Mouse (Mus musculus) midbrain, postnatal 0 days (tissue): Measurements from ENCODE around the gene Ccdc93. TPM values are rescaled to one million over a fixed set of nuclear protein-coding genes. Genes with fewer than 3 reads are reported as not detected.

Experiments
- ATAC-seq: fragments of 200-750 bp; cut with Nextera tagmentation; 2 replicates; pipeline ENCODE4 v1.8.0; 2017; ENCODE audit warnings: moderate number of reproducible peaks, mild to moderate bottlenecking, moderate TSS enrichment, moderate library complexity; ENCODE audit not compliant: low FRiP score
- DNase-seq: peaks from one replicate; pipeline ENCODE4 v3.0.0-alpha.2; 2015; ENCODE audit warnings: low spot score
- H3K27ac ChIP-seq: fragments of 300-500 bp; sonication (generic); 2 replicates; pipeline ENCODE4 v1.5.1; 2014; ENCODE audit warnings: low read depth, mild to moderate bottlenecking, low read length, mixed read lengths
- H3K27me3 ChIP-seq: fragments of 300-500 bp; sonication (generic); 2 replicates; pipeline ENCODE4 v1.6.1; 2014; ENCODE audit warnings: low read length, control low read depth, mixed read lengths; ENCODE audit not compliant: insufficient read depth
- H3K36me3 ChIP-seq: fragments of 300-500 bp; sonication (generic); 2 replicates; pipeline ENCODE4 v1.6.1; 2014; ENCODE audit warnings: low read length, control low read depth, mixed read lengths; ENCODE audit not compliant: insufficient read depth
- H3K4me1 ChIP-seq: fragments of 300-500 bp; sonication (generic); 2 replicates; pipeline ENCODE4 v1.6.1; 2014; ENCODE audit warnings: mild to moderate bottlenecking, control low read depth, antibody characterized with exemption, low read length, mixed read lengths; ENCODE audit not compliant: insufficient read depth
- H3K4me2 ChIP-seq: fragments of 300-500 bp; sonication (generic); 2 replicates; pipeline ENCODE4 v1.6.1; 2014; ENCODE audit warnings: low read depth, mild to moderate bottlenecking, low read length, mixed read lengths; ENCODE audit not compliant: poor library complexity, severe bottlenecking
- H3K4me3 ChIP-seq: fragments of 300-500 bp; sonication (generic); 2 replicates; pipeline ENCODE4 v1.5.1; 2014; ENCODE audit warnings: low read depth, mild to moderate bottlenecking, low read length, moderate library complexity
- H3K9ac ChIP-seq: fragments of 300-500 bp; sonication (generic); replicated peaks from 2 replicates; pipeline ENCODE4 v1.6.1; 2014; ENCODE audit warnings: mild to moderate bottlenecking, low read length, moderate library complexity, mixed read lengths; ENCODE audit not compliant: poor library complexity, severe bottlenecking
- H3K9me3 ChIP-seq: fragments of 300-500 bp; sonication (generic); 2 replicates; pipeline ENCODE4 v1.6.1; 2016; ENCODE audit warnings: low read length, control low read depth
- CTCF ChIP-seq: IDR thresholded peaks from 2 replicates; pipeline ENCODE4 v1.5.1; 2016; ENCODE audit warnings: antibody characterized with exemption, mild to moderate bottlenecking
- WGBS: fragments of 180-500 bp; shearing (Covaris S2); extraction: QIAGEN DNeasy Blood & Tissue Kit; methylation state at CpG from one replicate; pipeline ENCODE4 v1.1.7; 2014; 5-methylcytosine and 5-hydroxymethylcytosine counted together
- polyA plus RNA-seq: library from polyadenylated mRNA; unstranded; fragments of >200 nt; fragmentation: Nextera tagmentation; extraction: Ambion mirVana; gene quantifications from 2 replicates; pipeline ENCODE4 v1.2.1, GENCODE M21; 2015
- total RNA-seq: library from RNA; depleted of rRNA; stranded (reverse); fragments of >200 nt; gene quantifications from 2 replicates; pipeline ENCODE4 v1.2.3, GENCODE M21; 2014

Gene Ccdc93
- total and polyA plus RNA-seq, 2 experiments from 2014 or later: 7.2 to 12.5 TPM

- DNase-seq (no peak), ATAC-seq (no peak)
- WGBS: 94% methylated on average over 7 of the region's 7 CpGs
- H3K36me3 ChIP-seq: peaks cover 12% of the 10 kb centered on the region; the same call in 1 of the 2 replicates
- no peak overlapping the region for H3K4me3 ChIP-seq
- no peak overlapping the region for H3K9ac ChIP-seq
- no peaks in the 10 kb centered on the region for H3K27me3 ChIP-seq
- no peaks in the 10 kb centered on the region for H3K9me3 ChIP-seq
- H3K27ac ChIP-seq: no peak overlapping the region
- TF ChIP-seq CTCF: no peak
- peaks cover 9% of the 10 kb centered on the region for H3K4me1 ChIP-seq
- H3K4me2 ChIP-seq: no peak overlapping the region
Observed at GRCm38 (mm10) chr1:121435981-121436380, 5.1 kb downstream of the Ccdc93 start.

- Histone ChIP-seq H3K4me3 (no peak overlapping the region), H3K9me3 (no peaks in the 10 kb centered on the region), H3K4me2 (no peak overlapping the region), H3K4me1 (no peaks in the 10 kb centered on the region), H3K9ac (no peak overlapping the region), H3K27me3 (no peaks in the 10 kb centered on the region), H3K36me3 (peaks cover 45% of the 10 kb centered on the region), H3K27ac (no peak overlapping the region)
- WGBS: 68% methylated on average over 13 of the region's 13 CpGs
- DNase-seq (peak; percentile 68), ATAC-seq (0 out of 2 replicates have a peak, but pooled peaks have one; percentile 27)
- TF ChIP-seq CTCF: peak; percentile 83
Observed at GRCm38 (mm10) chr1:121440535-121441381, 9.9 kb downstream of the Ccdc93 start.

- Histone ChIP-seq H3K4me3 (no peak overlapping the region), H3K9ac (no peak overlapping the region), H3K4me2 (no peak overlapping the region), H3K27ac (no peak overlapping the region), H3K36me3 (peaks cover 58% of the 10 kb centered on the region), H3K4me1 (no peaks in the 10 kb centered on the region), H3K27me3 (no peaks in the 10 kb centered on the region), H3K9me3 (no peaks in the 10 kb centered on the region)
- TF ChIP-seq CTCF: no peak
- no peak for DNase-seq
- WGBS: 93% methylated on average over 6 of the region's 6 CpGs
- ATAC-seq: no peak
Observed at GRCm38 (mm10) chr1:121444147-121444546, 13.3 kb downstream of the Ccdc93 start.

GRCm38 (mm10) chr1:121447216-121447615 lies 16.4 kb downstream of the Ccdc93 start:
- H3K4me1 ChIP-seq: no peaks in the 10 kb centered on the region
- no peak for TF ChIP-seq CTCF
- H3K4me2 ChIP-seq: no peak overlapping the region
- no peaks in the 10 kb centered on the region for H3K9me3 ChIP-seq
- ATAC-seq (no peak), DNase-seq (no peak)
- H3K36me3 ChIP-seq: peaks cover 64% of the 10 kb centered on the region
- no peak overlapping the region for H3K4me3 ChIP-seq
- no peak overlapping the region for H3K9ac ChIP-seq
- no peaks in the 10 kb centered on the region for H3K27me3 ChIP-seq
- 96% methylated on average over 10 of the region's 10 CpGs for WGBS
- no peak overlapping the region for H3K27ac ChIP-seq

GRCm38 (mm10) chr1:121448166-121448565 lies 17.3 kb downstream of the Ccdc93 start:
- no peaks in the 10 kb centered on the region for H3K9me3 ChIP-seq
- no peak overlapping the region for H3K27ac ChIP-seq
- 86% methylated on average over 19 of the region's 19 CpGs for WGBS
- no peaks in the 10 kb centered on the region for H3K4me1 ChIP-seq
- TF ChIP-seq CTCF: no peak
- H3K36me3 ChIP-seq: peaks cover 57% of the 10 kb centered on the region
- H3K9ac ChIP-seq: no peak overlapping the region
- H3K4me2 ChIP-seq: no peak overlapping the region
- H3K27me3 ChIP-seq: no peaks in the 10 kb centered on the region
- no peak for DNase-seq
- H3K4me3 ChIP-seq: no peak overlapping the region
- no peak for ATAC-seq

- no peak overlapping the region for H3K9ac ChIP-seq
- TF ChIP-seq CTCF: no peak
- WGBS: 78% methylated on average over 7 of the region's 7 CpGs
- no peak overlapping the region for H3K4me3 ChIP-seq
- H3K27me3 ChIP-seq: no peaks in the 10 kb centered on the region
- no peak overlapping the region for H3K4me2 ChIP-seq
- no peak for DNase-seq
- H3K4me1 ChIP-seq: no peaks in the 10 kb centered on the region
- ATAC-seq: no peak
- H3K27ac ChIP-seq: no peak overlapping the region
- H3K36me3 ChIP-seq: peaks cover 31% of the 10 kb centered on the region
- no peaks in the 10 kb centered on the region for H3K9me3 ChIP-seq
Observed at GRCm38 (mm10) chr1:121451009-121451408, 20.2 kb downstream of the Ccdc93 start.
